Mouse (Mus musculus) midbrain, postnatal 0 days (tissue): ENCODE results near the gene Gm21972. TPM values are rescaled to one million over a fixed set of nuclear protein-coding genes. Genes with fewer than 3 reads are reported as not detected.

Source experiments
- ATAC-seq: fragments of 200-750 bp; cut with Nextera tagmentation; 2 replicates; pipeline ENCODE4 v1.8.0; 2017; ENCODE audit warnings: moderate number of reproducible peaks, mild to moderate bottlenecking, moderate TSS enrichment, moderate library complexity; ENCODE audit not compliant: low FRiP score
- DNase-seq: peaks from one replicate; pipeline ENCODE4 v3.0.0-alpha.2; 2015; ENCODE audit warnings: low spot score
- H3K27ac ChIP-seq: fragments of 300-500 bp; sonication (generic); 2 replicates; pipeline ENCODE4 v1.5.1; 2014; ENCODE audit warnings: low read depth, mild to moderate bottlenecking, low read length, mixed read lengths
- H3K27me3 ChIP-seq: fragments of 300-500 bp; sonication (generic); 2 replicates; pipeline ENCODE4 v1.6.1; 2014; ENCODE audit warnings: low read length, control low read depth, mixed read lengths; ENCODE audit not compliant: insufficient read depth
- H3K36me3 ChIP-seq: fragments of 300-500 bp; sonication (generic); 2 replicates; pipeline ENCODE4 v1.6.1; 2014; ENCODE audit warnings: low read length, control low read depth, mixed read lengths; ENCODE audit not compliant: insufficient read depth
- H3K4me1 ChIP-seq: fragments of 300-500 bp; sonication (generic); 2 replicates; pipeline ENCODE4 v1.6.1; 2014; ENCODE audit warnings: mild to moderate bottlenecking, control low read depth, antibody characterized with exemption, low read length, mixed read lengths; ENCODE audit not compliant: insufficient read depth
- H3K4me2 ChIP-seq: fragments of 300-500 bp; sonication (generic); 2 replicates; pipeline ENCODE4 v1.6.1; 2014; ENCODE audit warnings: low read depth, mild to moderate bottlenecking, low read length, mixed read lengths; ENCODE audit not compliant: poor library complexity, severe bottlenecking
- H3K4me3 ChIP-seq: fragments of 300-500 bp; sonication (generic); 2 replicates; pipeline ENCODE4 v1.5.1; 2014; ENCODE audit warnings: low read depth, mild to moderate bottlenecking, low read length, moderate library complexity
- H3K9ac ChIP-seq: fragments of 300-500 bp; sonication (generic); replicated peaks from 2 replicates; pipeline ENCODE4 v1.6.1; 2014; ENCODE audit warnings: mild to moderate bottlenecking, low read length, moderate library complexity, mixed read lengths; ENCODE audit not compliant: poor library complexity, severe bottlenecking
- H3K9me3 ChIP-seq: fragments of 300-500 bp; sonication (generic); 2 replicates; pipeline ENCODE4 v1.6.1; 2016; ENCODE audit warnings: low read length, control low read depth
- CTCF ChIP-seq: IDR thresholded peaks from 2 replicates; pipeline ENCODE4 v1.5.1; 2016; ENCODE audit warnings: antibody characterized with exemption, mild to moderate bottlenecking
- WGBS: fragments of 180-500 bp; shearing (Covaris S2); extraction: QIAGEN DNeasy Blood & Tissue Kit; methylation state at CpG from one replicate; pipeline ENCODE4 v1.1.7; 2014; 5-methylcytosine and 5-hydroxymethylcytosine counted together
- polyA plus RNA-seq: library from polyadenylated mRNA; unstranded; fragments of >200 nt; fragmentation: Nextera tagmentation; extraction: Ambion mirVana; gene quantifications from 2 replicates; pipeline ENCODE4 v1.2.1, GENCODE M21; 2015
- total RNA-seq: library from RNA; depleted of rRNA; stranded (reverse); fragments of >200 nt; gene quantifications from 2 replicates; pipeline ENCODE4 v1.2.3, GENCODE M21; 2014

Gm21972 gene
- total and polyA plus RNA-seq, 2 experiments from 2014 or later, result 0.48 to 0.49 TPM

DNA sequence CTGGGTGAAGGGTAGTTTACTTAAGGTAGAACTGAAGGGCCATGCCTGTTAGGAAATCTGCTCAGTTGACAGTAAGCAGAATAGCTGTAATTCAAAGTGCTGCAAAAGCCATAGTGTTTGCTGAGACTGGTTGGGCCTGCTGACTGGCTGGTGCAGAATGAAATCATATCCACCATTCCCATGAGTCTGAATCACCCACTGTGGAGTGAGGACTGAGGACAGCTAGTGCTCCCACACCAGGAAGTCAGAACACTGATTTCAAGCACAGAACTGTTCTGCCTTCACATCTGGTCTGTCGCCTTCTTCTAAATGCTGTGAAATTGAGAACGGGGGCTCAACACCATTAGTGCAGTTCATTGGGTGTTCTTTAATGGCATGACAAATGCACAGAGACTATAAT is 7.4 kb upstream of the Gm21972 start:
- 89% methylated on average over 2 of the region's 2 CpGs for WGBS
- Histone ChIP-seq H3K4me2 (no peak overlapping the region), H3K27ac (no peak overlapping the region), H3K27me3 (no peaks in the 10 kb centered on the region), H3K4me1 (no peaks in the 10 kb centered on the region), H3K9me3 (no peaks in the 10 kb centered on the region), H3K4me3 (no peak overlapping the region), H3K36me3 (peaks cover 36% of the 10 kb centered on the region), H3K9ac (no peak overlapping the region)
- DNase-seq (no peak), ATAC-seq (no peak)
- TF ChIP-seq CTCF, result no peak

DNA sequence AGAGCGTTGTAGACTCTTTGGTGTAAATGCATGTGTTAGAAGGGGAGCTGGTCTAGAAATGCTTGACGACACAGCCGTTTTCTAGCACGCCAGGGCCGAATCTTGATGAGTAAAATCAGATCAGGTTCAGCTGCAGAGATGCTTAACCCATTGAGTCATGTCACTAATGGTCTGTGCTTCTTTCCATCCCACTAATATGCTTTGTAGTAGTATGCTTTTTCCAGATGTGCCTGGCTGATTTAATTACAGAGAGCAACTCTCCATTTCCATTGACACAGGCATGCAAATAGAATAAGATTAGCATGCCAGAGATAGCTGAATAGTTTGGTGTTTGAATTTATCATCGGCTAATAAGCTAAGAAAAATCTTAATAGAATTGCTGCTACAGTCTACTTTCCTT is 1.9 kb downstream of the Gm21972 start:
- 93% methylated on average over 6 of the region's 6 CpGs for WGBS
- Histone ChIP-seq H3K4me1 (no peaks in the 10 kb centered on the region), H3K4me2 (no peak overlapping the region), H3K27ac (no peak overlapping the region), H3K27me3 (no peaks in the 10 kb centered on the region), H3K9ac (no peak overlapping the region), H3K9me3 (no peaks in the 10 kb centered on the region), H3K4me3 (no peak overlapping the region), H3K36me3 (peaks cover 53% of the 10 kb centered on the region)
- DNase-seq, result no peak
- no peak for TF ChIP-seq CTCF
- no peak for ATAC-seq

DNA sequence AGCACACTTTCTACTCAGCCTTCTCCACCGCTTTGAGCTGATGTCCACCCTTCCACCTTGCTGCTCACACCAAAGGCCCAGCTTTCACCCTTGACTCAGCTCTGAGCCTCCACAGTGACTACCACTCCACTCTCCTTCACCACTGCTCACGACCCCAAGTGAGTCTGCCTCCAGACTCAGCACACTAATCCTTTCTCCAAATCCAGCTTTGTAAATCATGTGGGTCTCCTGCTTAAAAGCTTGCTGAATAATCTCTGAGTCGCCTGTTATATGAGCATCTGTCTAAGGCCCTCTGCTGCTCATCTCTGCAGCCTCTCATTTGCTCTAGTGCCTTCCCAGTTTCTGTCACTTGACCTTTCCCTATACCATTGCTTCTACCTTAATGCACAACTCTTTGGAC is 7.6 kb downstream of the Gm21972 start:
- TF ChIP-seq CTCF, result no peak
- no peak overlapping the region for H3K9ac ChIP-seq
- peaks cover 23% of the 10 kb centered on the region for H3K36me3 ChIP-seq
- no peak for ATAC-seq
- WGBS, result 70% methylated on average over 3 of the region's 3 CpGs
- no peaks in the 10 kb centered on the region for H3K27me3 ChIP-seq
- H3K27ac ChIP-seq, result no peak overlapping the region
- no peaks in the 10 kb centered on the region for H3K9me3 ChIP-seq
- DNase-seq, result no peak
- H3K4me1 ChIP-seq, result no peaks in the 10 kb centered on the region
- H3K4me3 ChIP-seq, result no peak overlapping the region
- H3K4me2 ChIP-seq, result no peak overlapping the region

DNA sequence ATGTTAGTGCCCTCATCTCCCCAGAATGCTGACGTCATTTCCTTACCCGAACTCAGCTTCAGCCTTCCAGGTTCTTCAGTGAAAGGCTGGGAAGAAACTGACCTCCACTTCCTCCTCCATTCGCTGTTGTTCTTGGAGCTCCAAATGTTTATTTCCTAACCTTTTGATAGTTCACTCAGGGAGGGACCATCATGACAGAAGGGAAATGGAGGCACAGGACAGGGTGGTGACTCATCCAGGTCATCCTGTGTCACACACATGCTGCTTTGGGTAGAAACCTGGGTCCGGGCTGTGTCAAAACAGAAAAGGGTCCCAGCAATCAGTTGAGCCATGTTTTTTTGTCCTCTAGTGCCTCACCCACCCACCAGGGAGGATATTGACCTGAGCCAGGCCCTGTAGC is 9.7 kb downstream of the Gm21972 start:
- no peaks in the 10 kb centered on the region for H3K9me3 ChIP-seq
- no peaks in the 10 kb centered on the region for H3K4me1 ChIP-seq
- H3K4me2 ChIP-seq, result no peak overlapping the region
- no peak for TF ChIP-seq CTCF
- no peak overlapping the region for H3K9ac ChIP-seq
- H3K4me3 ChIP-seq, result no peak overlapping the region
- no peak overlapping the region for H3K27ac ChIP-seq
- H3K36me3 ChIP-seq, result peaks cover 11% of the 10 kb centered on the region
- WGBS, result 81% methylated on average over 4 of the region's 4 CpGs
- no peak for ATAC-seq
- DNase-seq, result no peak
- H3K27me3 ChIP-seq, result no peaks in the 10 kb centered on the region

DNA sequence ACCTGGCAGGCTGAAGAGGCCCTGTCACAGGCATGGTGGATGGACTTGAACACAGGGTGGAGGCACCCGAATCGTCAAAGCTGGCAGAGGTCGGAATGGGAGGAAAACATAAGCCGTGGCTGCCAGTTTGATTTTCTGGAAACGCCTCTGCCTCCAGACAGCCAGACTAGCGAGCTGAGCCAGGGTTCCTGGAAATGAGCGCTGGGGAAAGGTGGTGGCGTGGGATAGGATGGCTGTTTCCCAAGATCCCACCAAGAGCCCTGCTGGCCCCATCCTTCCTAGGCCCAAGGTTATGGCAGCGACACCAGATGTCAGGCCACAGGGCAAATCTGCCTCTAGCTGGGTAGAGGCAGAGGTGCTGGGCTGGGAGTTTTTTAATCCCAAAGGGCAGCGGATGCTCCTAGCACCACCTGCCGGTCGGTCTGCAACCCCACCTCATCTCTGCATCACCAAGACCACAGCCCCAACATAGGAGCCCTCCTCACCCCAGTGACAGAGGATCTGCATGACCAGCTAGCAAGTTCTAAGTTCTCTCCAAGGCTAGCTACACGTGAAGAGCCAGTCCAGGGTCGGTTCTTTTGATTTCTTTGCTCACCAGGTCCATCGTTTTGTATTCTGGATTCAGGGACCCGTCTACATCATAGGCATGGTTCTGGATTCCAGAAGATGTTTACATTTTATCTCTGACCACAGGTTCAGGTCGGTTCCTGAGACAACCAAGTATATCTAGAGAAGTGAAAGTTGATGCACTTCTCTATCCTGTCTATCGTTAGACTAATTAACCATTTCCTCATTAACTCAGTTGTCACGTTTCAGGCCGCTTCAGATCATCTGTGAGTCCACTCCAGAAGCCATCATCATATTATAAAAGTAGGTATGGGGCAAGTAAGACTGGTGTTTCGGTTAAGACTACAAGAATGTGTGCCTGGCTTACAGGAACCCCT is 10.8 kb downstream of the Gm21972 start:
- H3K4me2 ChIP-seq, result no peak overlapping the region
- ATAC-seq, result no peak
- H3K27ac ChIP-seq, result no peak overlapping the region
- no peak for DNase-seq
- WGBS, result 74% methylated on average over 21 of the region's 21 CpGs
- H3K4me1 ChIP-seq, result no peaks in the 10 kb centered on the region
- H3K4me3 ChIP-seq, result no peak overlapping the region
- H3K9ac ChIP-seq, result no peak overlapping the region
- H3K9me3 ChIP-seq, result no peaks in the 10 kb centered on the region
- 0 out of 2 replicates have a peak, but pooled peaks cover 3% of the 10 kb centered on the region for H3K36me3 ChIP-seq
- peak; percentile 6; the same call in 1 of the 2 replicates for TF ChIP-seq CTCF
- H3K27me3 ChIP-seq, result no peaks in the 10 kb centered on the region

DNA sequence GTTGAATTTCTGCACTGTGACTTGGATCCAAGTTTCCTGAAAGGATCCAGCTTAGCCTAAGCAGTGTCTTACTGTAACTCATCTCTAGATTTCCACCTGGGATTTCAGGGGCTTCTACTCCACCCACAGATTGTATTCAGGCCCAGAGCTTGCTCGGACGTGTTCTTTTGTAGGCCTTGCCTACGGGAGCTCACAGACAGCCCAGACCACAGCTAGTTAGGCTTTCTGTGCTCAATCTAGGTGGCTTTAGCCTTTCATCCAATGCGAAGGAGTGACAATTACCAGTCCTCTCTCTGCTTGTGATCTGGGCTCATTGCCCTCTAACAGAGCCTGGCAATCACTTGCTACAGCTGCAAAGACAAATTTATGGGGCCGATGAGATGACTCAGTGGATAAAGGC is 12.9 kb downstream of the Gm21972 start:
- Histone ChIP-seq H3K4me2 (no peak overlapping the region), H3K4me3 (no peak overlapping the region), H3K27ac (no peak overlapping the region), H3K4me1 (no peaks in the 10 kb centered on the region), H3K9ac (no peak overlapping the region), H3K9me3 (no peaks in the 10 kb centered on the region), H3K27me3 (no peaks in the 10 kb centered on the region), H3K36me3 (0 out of 2 replicates have a peak, but pooled peaks cover 3% of the 10 kb centered on the region)
- ATAC-seq, result no peak
- WGBS, result 96% methylated on average over 5 of the region's 5 CpGs
- TF ChIP-seq CTCF, result no peak
- DNase-seq, result no peak
